Mouse (Mus musculus) G1E (cell line): ENCODE data around the gene Haus7.

Source experiments
- CTCF ChIP-seq: IDR thresholded peaks from 2 replicates; pipeline ENCODE4 v1.5.1; 2012; ENCODE audit warnings: low read depth, low read length, inconsistent platforms, mixed read lengths
- GATA1 ChIP-seq: IDR thresholded peaks from 2 replicates; pipeline ENCODE4 v1.6.1; 2012; ENCODE audit warnings: borderline replicate concordance, low read length, inconsistent platforms, mixed read lengths
- GATA2 ChIP-seq: IDR thresholded peaks from 2 replicates; pipeline ENCODE4 v1.6.1; 2012; ENCODE audit warnings: low read depth, low read length, inconsistent platforms, borderline replicate concordance
- POLR2AphosphoS5 ChIP-seq: IDR thresholded peaks from 2 replicates; pipeline ENCODE4 v1.6.1; 2012; ENCODE audit warnings: low read depth, low read length, inconsistent platforms; ENCODE audit not compliant: insufficient replicate concordance
- TAL1 ChIP-seq: conservative IDR thresholded peaks from 2 replicates; pipeline ENCODE4 v1.6.1; 2012; ENCODE audit warnings: low read depth, low read length, inconsistent platforms, mixed read lengths

GRCm38 (mm10) chrX:73412767-73413166, 46.1 kb downstream of the Haus7 start:
- TF ChIP-seq CTCF (no peak), TAL1 (no peak), GATA1 (no peak), GATA2 (no peak), POLR2AphosphoS5 (no peak)
